Mouse (Mus musculus): ENCODE results near the gene Gm10134.

Gene Gm10134

GRCm38 (mm10) chr2:28552301-28552700 lies 46.4 kb downstream of the Gm10134 start:
- DNase-seq (ENCODE audit: inconsistent age in 2 of 2, low spot score in 1 of 2): no peak
